Mouse (Mus musculus) MEL (cell line): ENCODE data around the gene Fbxw4. TPM values are rescaled to one million over a fixed set of nuclear protein-coding genes. Genes with fewer than 3 reads are reported as not detected.

ENCODE experiments used
- DNase-seq: peaks from one replicate; pipeline ENCODE4 v3.0.0; 2011; ENCODE audit warnings: low read depth, low spot score
- H3K27ac ChIP-seq: 2 replicates; pipeline ENCODE4 v1.5.1; 2012; ENCODE audit warnings: low read depth, mild to moderate bottlenecking, control low read depth, low read length, moderate library complexity; ENCODE audit not compliant: control insufficient read depth
- H3K27me3 ChIP-seq, 2 experiments: fragments of 150-350 bp in 1 of 2; sonication (generic) in 1 of 2; 2 replicates each; pipeline ENCODE4 v1.6.1; 2012; ENCODE audit warnings: low read length in 2 of 2, mild to moderate bottlenecking in 2 of 2, improper control_type of control experiment in 1 of 2, moderate library complexity in 1 of 2; ENCODE audit not compliant: insufficient read depth in 2 of 2, control insufficient read depth in 1 of 2
- H3K36me3 ChIP-seq, 2 experiments: 2 replicates each; pipeline ENCODE4 v1.6.1; 2012 to 2014; ENCODE audit warnings: low read length in 2 of 2, improper control_type of control experiment in 1 of 2, inconsistent platforms in 1 of 2, mild to moderate bottlenecking in 1 of 2; ENCODE audit not compliant: insufficient read depth in 2 of 2, control insufficient read depth in 1 of 2
- H3K4me1 ChIP-seq, 2 experiments: fragments of 150-350 bp in 1 of 2; sonication (generic) in 1 of 2; 2 replicates each; pipeline ENCODE4 v1.6.1; 2012; ENCODE audit warnings: low read length in 2 of 2, improper control_type of control experiment in 1 of 2, mild to moderate bottlenecking in 1 of 2; ENCODE audit not compliant: insufficient read depth in 2 of 2, control insufficient read depth in 1 of 2
- H3K4me3 ChIP-seq, 2 experiments: fragments of 150-350 bp in 1 of 2; sonication (generic) in 1 of 2; 2 replicates each; pipeline ENCODE4 v1.5.1; 2012; ENCODE audit warnings: low read depth in 2 of 2, low read length in 2 of 2, mild to moderate bottlenecking in 2 of 2, moderate library complexity in 2 of 2, control low read depth in 1 of 2, improper control_type of control experiment in 1 of 2; ENCODE audit not compliant: control insufficient read depth in 1 of 2, insufficient read depth in 1 of 2
- H3K79me2 ChIP-seq: 2 replicates; pipeline ENCODE4 v1.6.1; 2012; ENCODE audit warnings: mild to moderate bottlenecking, low read length, moderate library complexity; ENCODE audit not compliant: control insufficient read depth, poor library complexity, insufficient read depth
- H3K9ac ChIP-seq: 2 replicates; pipeline ENCODE4 v1.6.1; 2012; ENCODE audit warnings: low read depth, mild to moderate bottlenecking, control low read depth, low read length, moderate library complexity; ENCODE audit not compliant: control insufficient read depth, poor library complexity, severe bottlenecking
- H3K9me3 ChIP-seq: fragments of 150-350 bp; sonication (generic); replicated peaks from 2 replicates; pipeline ENCODE4 v1.6.1; 2012; ENCODE audit warnings: mild to moderate bottlenecking, low read length, improper control_type of control experiment, moderate library complexity; ENCODE audit not compliant: insufficient read depth
- CHD2 ChIP-seq: IDR thresholded peaks from 2 replicates; pipeline ENCODE4 v1.6.1; 2011; ENCODE audit warnings: low read length, improper control_type of control experiment
- CTCF ChIP-seq, 3 experiments: IDR thresholded peaks in 2 of 3; conservative IDR thresholded peaks in 1 of 3; 2 replicates each; pipeline ENCODE4 v1.5.1; 2011 to 2012; ENCODE audit warnings: low read length in 3 of 3, low read depth in 2 of 3, mild to moderate bottlenecking in 2 of 3, improper control_type of control experiment in 1 of 3, inconsistent platforms in 1 of 3, mixed read lengths in 1 of 3, moderate library complexity in 1 of 3; ENCODE audit not compliant: control insufficient read depth in 1 of 3, insufficient read depth in 1 of 3, poor library complexity in 1 of 3, severe bottlenecking in 1 of 3
- E2F4 ChIP-seq: IDR thresholded peaks from 2 replicates; pipeline ENCODE4 v1.6.1; 2011; ENCODE audit warnings: low read depth, low read length, improper control_type of control experiment, borderline replicate concordance
- EP300 ChIP-seq, 2 experiments: IDR thresholded peaks; 2 replicates each; pipeline ENCODE4 v1.6.1; 2011; ENCODE audit warnings: improper control_type of control experiment in 2 of 2, low read length in 2 of 2, low read depth in 1 of 2, mild to moderate bottlenecking in 1 of 2
- GABPA ChIP-seq: IDR thresholded peaks from 2 replicates; pipeline ENCODE4 v1.6.1; 2012; ENCODE audit warnings: low read depth, mild to moderate bottlenecking, inconsistent platforms, low read length, improper control_type of control experiment, moderate library complexity
- GATA1 ChIP-seq: IDR thresholded peaks from 2 replicates; pipeline ENCODE4 v1.6.1; 2011; ENCODE audit warnings: low read depth, low read length, improper control_type of control experiment
- HCFC1 ChIP-seq: IDR thresholded peaks from 2 replicates; pipeline ENCODE4 v1.6.1; 2012; ENCODE audit warnings: low read depth, mild to moderate bottlenecking, inconsistent platforms, low read length, improper control_type of control experiment, moderate library complexity
- KAT2A ChIP-seq: conservative IDR thresholded peaks from 2 replicates; pipeline ENCODE4 v1.6.1; 2012; ENCODE audit warnings: low read depth, low read length, improper control_type of control experiment, inconsistent platforms
- MAX ChIP-seq: IDR thresholded peaks from 2 replicates; pipeline ENCODE4 v1.6.1; 2011; ENCODE audit warnings: low read length, improper control_type of control experiment
- MXI1 ChIP-seq: IDR thresholded peaks from 2 replicates; pipeline ENCODE4 v1.6.1; 2011; ENCODE audit warnings: mild to moderate bottlenecking, low read depth, low read length, improper control_type of control experiment
- MYB ChIP-seq: IDR thresholded peaks from 2 replicates; pipeline ENCODE4 v1.6.1; 2011; ENCODE audit warnings: mild to moderate bottlenecking, low read depth, low read length, improper control_type of control experiment
- MYC ChIP-seq: IDR thresholded peaks from 2 replicates; pipeline ENCODE4 v1.6.1; 2011; ENCODE audit warnings: low read depth, mild to moderate bottlenecking, low read length, improper control_type of control experiment, moderate library complexity
- NELFE ChIP-seq: IDR thresholded peaks from 2 replicates; pipeline ENCODE4 v1.6.1; 2011; ENCODE audit warnings: low read depth, low read length, improper control_type of control experiment
- NRF1 ChIP-seq: IDR thresholded peaks from 2 replicates; pipeline ENCODE4 v1.6.1; 2014; ENCODE audit warnings: low read depth, mild to moderate bottlenecking, inconsistent platforms, low read length, improper control_type of control experiment, moderate library complexity; ENCODE audit not compliant: poor library complexity, insufficient read depth, severe bottlenecking
- POLR2A ChIP-seq, 2 experiments: IDR thresholded peaks; 2 replicates each; pipeline ENCODE4 v1.6.1; 2011 to 2012; ENCODE audit warnings: low read length in 2 of 2, mild to moderate bottlenecking in 2 of 2, control low read depth in 1 of 2, improper control_type of control experiment in 1 of 2, low read depth in 1 of 2, moderate library complexity in 1 of 2; ENCODE audit not compliant: control insufficient read depth in 1 of 2, insufficient read depth in 1 of 2, poor library complexity in 1 of 2
- POLR2AphosphoS2 ChIP-seq: IDR thresholded peaks from 2 replicates; pipeline ENCODE4 v1.6.1; 2011; ENCODE audit warnings: low read length, improper control_type of control experiment
- POLR2AphosphoS5 ChIP-seq: IDR thresholded peaks from 2 replicates; pipeline ENCODE4 v1.6.1; 2012; ENCODE audit warnings: low read depth, borderline replicate concordance, mild to moderate bottlenecking, inconsistent platforms, low read length, moderate library complexity, mixed read lengths
- RCOR1 ChIP-seq: IDR thresholded peaks from 2 replicates; pipeline ENCODE4 v1.6.1; 2012; ENCODE audit warnings: low read depth, mild to moderate bottlenecking, inconsistent platforms, low read length, improper control_type of control experiment
- SIN3A ChIP-seq: IDR thresholded peaks from 2 replicates; pipeline ENCODE4 v1.6.1; 2012; ENCODE audit warnings: low read length, improper control_type of control experiment, inconsistent platforms
- SMC3 ChIP-seq: IDR thresholded peaks from 2 replicates; pipeline ENCODE4 v1.6.1; 2011; ENCODE audit warnings: low read depth, low read length, improper control_type of control experiment
- TAL1 ChIP-seq: IDR thresholded peaks from 2 replicates; pipeline ENCODE4 v1.6.1; 2012; ENCODE audit warnings: mild to moderate bottlenecking, inconsistent platforms, low read length, moderate library complexity, mixed read lengths
- TBP ChIP-seq: IDR thresholded peaks from 2 replicates; pipeline ENCODE4 v1.8.0; 2011; ENCODE audit warnings: low read depth, low read length, improper control_type of control experiment
- UBTF ChIP-seq: IDR thresholded peaks from 2 replicates; pipeline ENCODE4 v1.6.1; 2012; ENCODE audit warnings: low read depth, mild to moderate bottlenecking, inconsistent platforms, low read length, improper control_type of control experiment, moderate library complexity, borderline replicate concordance; ENCODE audit not compliant: insufficient read depth
- USF1 ChIP-seq: IDR thresholded peaks from 2 replicates; pipeline ENCODE4 v1.6.1; 2014; ENCODE audit warnings: low read depth, mild to moderate bottlenecking, inconsistent platforms, low read length, improper control_type of control experiment, moderate library complexity
- USF2 ChIP-seq, 2 experiments: IDR thresholded peaks; 2 replicates each; pipeline ENCODE4 v1.6.1; 2011 to 2012; ENCODE audit warnings: improper control_type of control experiment in 2 of 2, low read length in 2 of 2, borderline replicate concordance in 1 of 2, inconsistent platforms in 1 of 2, low read depth in 1 of 2, mild to moderate bottlenecking in 1 of 2; ENCODE audit not compliant: insufficient read depth in 1 of 2
- ZKSCAN1 ChIP-seq: IDR thresholded peaks from 2 replicates; pipeline ENCODE4 v1.6.1; 2012; ENCODE audit warnings: low read depth, mild to moderate bottlenecking, inconsistent platforms, low read length, improper control_type of control experiment, moderate library complexity
- ZMIZ1 ChIP-seq: IDR thresholded peaks from 2 replicates; pipeline ENCODE4 v1.6.1; 2012; ENCODE audit warnings: low read depth, mild to moderate bottlenecking, inconsistent platforms, low read length, improper control_type of control experiment, moderate library complexity
- ZNF384 ChIP-seq: IDR thresholded peaks from 2 replicates; pipeline ENCODE4 v1.6.1; 2012; ENCODE audit warnings: low read depth, mild to moderate bottlenecking, inconsistent platforms, low read length, improper control_type of control experiment
- polyA plus RNA-seq, 2 experiments: library from polyadenylated mRNA; stranded (reverse) in 1 of 2; unstranded in 1 of 2; fragments of >175 nt in 1 of 2; fragments of >200 nt in 1 of 2; gene quantifications; 2 replicates each; pipeline versions ENCODE4 v1.2.1 to v1.2.4; 2012; ENCODE audit warnings: low replicate concordance in 2 of 2, low read depth in 1 of 2; ENCODE audit not compliant: insufficient read length in 2 of 2, insufficient read depth in 1 of 2, missing spikeins in 1 of 2
- total RNA-seq: library from RNA; depleted of rRNA; stranded (reverse); fragments of 300-350 nt; gene quantifications from 2 replicates; pipeline ENCODE4 v1.2.3, GENCODE M21; 2012

The Fbxw4 gene
- total and polyA plus RNA-seq, 3 experiments = 12.4 to 45.3 TPM; not detected in 1

- no peaks in the 10 kb centered on the region for H3K36me3 ChIP-seq
- H3K4me3 ChIP-seq = no peak overlapping the region
- H3K9me3 ChIP-seq = no peaks in the 10 kb centered on the region
- H3K79me2 ChIP-seq = no peaks in the 10 kb centered on the region
- H3K9ac ChIP-seq = no peak overlapping the region
- H3K27ac ChIP-seq = no peak overlapping the region
- no peak for DNase-seq
- H3K4me1 ChIP-seq = peaks cover 0 to 10% of the 10 kb centered on the region in 2 experiments; a peak in 2 of 4 replicates
- TF ChIP-seq MAX (no peak), MXI1 (no peak), NRF1 (no peak), USF2 (IDR thresholded peaks at IDR 0.05; ENCODE audit: borderline replicate concordance in 1 of 2, insufficient read depth in 1 of 2, low read depth in 1 of 2, low read length in 2 of 2) (no peak), ZNF384 (no peak), MYB (no peak), KAT2A (no peak), POLR2AphosphoS2 (no peak), TBP (no peak), POLR2AphosphoS5 (no peak), UBTF (no peak), ZKSCAN1 (no peak), ZMIZ1 (no peak), SMC3 (no peak), GATA1 (no peak), MYC (no peak), CHD2 (no peak), NELFE (no peak)
- TF ChIP-seq, all 39 proteins: peak for 0
- no peaks in the 10 kb centered on the region for H3K27me3 ChIP-seq
These were observed 92.7 kb downstream of the Fbxw4 start for GRCm38 (mm10) chr19:45567367-45567766.

GRCm38 (mm10) chr19:45565925-45566715, 94.0 kb downstream of the Fbxw4 start:
- Histone ChIP-seq H3K27me3 (no peaks in the 10 kb centered on the region), H3K9ac (no peak overlapping the region), H3K36me3 (peaks cover 0 to 7% of the 10 kb centered on the region in 2 experiments; a peak in 2 of 4 replicates), H3K4me3 (no peak overlapping the region), H3K79me2 (no peaks in the 10 kb centered on the region), H3K9me3 (no peaks in the 10 kb centered on the region), H3K27ac (no peak overlapping the region), H3K4me1 (peaks cover 0 to 14% of the 10 kb centered on the region in 2 experiments; a peak in 3 of 4 replicates)
- TF ChIP-seq NELFE (no peak), CTCF (IDR thresholded peaks at IDR 0.05 in 2 of 3, conservative IDR thresholded peaks at IDR 0.05 in 1 of 3; ENCODE audit: control insufficient read depth in 1 of 3, insufficient read depth in 1 of 3, low read depth in 2 of 3, low read length in 3 of 3, poor library complexity in 1 of 3, severe bottlenecking in 1 of 3) (no peak), ZNF384 (no peak), EP300 (IDR thresholded peaks at IDR 0.05; ENCODE audit: low read depth in 1 of 2, low read length in 2 of 2) (no peak), SMC3 (no peak), POLR2A (IDR thresholded peaks at IDR 0.05; ENCODE audit: control insufficient read depth in 1 of 2, insufficient read depth in 1 of 2, low read depth in 1 of 2, low read length in 2 of 2, poor library complexity in 1 of 2) (no peak), RCOR1 (no peak), GATA1 (no peak), HCFC1 (no peak), E2F4 (no peak), ZMIZ1 (no peak), USF1 (no peak), GABPA (no peak), TAL1 (no peak), MAX (no peak), SIN3A (no peak), CHD2 (no peak)
- no peak for DNase-seq
